Mouse (Mus musculus): ENCODE measurements around the gene Sco1. TPM values are rescaled to one million over a fixed set of nuclear protein-coding genes. Genes with fewer than 3 reads are reported as not detected.
A peak's percentile ranks its signal among the peaks of the same experiment; 100 is the strongest.

The Sco1 gene
- total and polyA plus RNA-seq, 3 experiments: 14.1 to 32.9 TPM; not detected in 1

DNA sequence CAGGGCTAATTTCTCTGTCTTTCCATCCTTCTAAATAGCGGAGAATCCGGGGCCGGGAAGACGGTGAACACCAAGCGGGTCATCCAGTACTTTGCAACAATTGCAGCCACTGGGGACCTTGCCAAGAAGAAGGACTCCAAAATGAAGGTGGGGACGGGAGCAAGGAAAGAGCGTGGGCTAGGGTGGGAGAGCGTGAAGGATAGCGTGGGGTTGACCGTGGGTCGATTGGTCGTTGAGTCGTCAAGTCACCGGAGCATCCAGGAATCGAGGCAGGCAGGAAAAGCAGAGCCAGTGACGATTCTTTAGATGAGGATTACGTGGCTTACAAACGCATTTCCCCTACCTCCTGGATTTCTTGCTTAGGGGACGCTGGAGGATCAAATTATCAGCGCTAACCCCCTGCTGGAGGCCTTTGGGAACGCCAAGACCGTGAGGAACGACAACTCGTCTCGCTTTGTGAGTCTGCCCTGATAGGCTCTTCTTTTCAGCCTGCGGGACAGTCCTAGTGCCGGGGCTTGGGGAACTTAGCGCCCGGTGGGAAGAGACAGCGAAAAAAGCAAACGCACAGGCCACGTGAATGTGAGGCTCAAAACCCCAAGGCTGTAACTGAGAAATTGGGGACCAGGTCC, 31.4 kb downstream of the Sco1 start:
- no peak overlapping the region for H3K4me3 ChIP-seq (ENCODE audit: control insufficient read depth in 1 of 2, insufficient read depth in 1 of 2, low read depth in 2 of 2, low read length in 2 of 2)
- TF ChIP-seq MYB (IDR thresholded peaks at IDR 0.05; ENCODE audit: low read depth, low read length) (no peak), NELFE (IDR thresholded peaks at IDR 0.05; ENCODE audit: low read depth, low read length) (no peak), SMC3 (IDR thresholded peaks at IDR 0.05; ENCODE audit: low read depth, low read length) (no peak), TBP (IDR thresholded peaks at IDR 0.05; ENCODE audit: low read depth, low read length) (no peak), POLR2AphosphoS2 (IDR thresholded peaks at IDR 0.05; ENCODE audit: low read length) (no peak), ZC3H11A (IDR thresholded peaks at IDR 0.05; ENCODE audit: low read depth, low read length) (no peak), CTCF (IDR thresholded peaks at IDR 0.05 in 2 of 3, conservative IDR thresholded peaks at IDR 0.05 in 1 of 3; ENCODE audit: control insufficient read depth in 1 of 3, insufficient read depth in 1 of 3, low read depth in 2 of 3, low read length in 3 of 3, poor library complexity in 1 of 3, severe bottlenecking in 1 of 3) (no peak; a peak in 1 of 6 replicates), EP300 (IDR thresholded peaks at IDR 0.05; ENCODE audit: low read depth in 1 of 2, low read length in 2 of 2) (no peak), ZNF384 (IDR thresholded peaks at IDR 0.05; ENCODE audit: low read depth, low read length) (no peak), MAFK (IDR thresholded peaks at IDR 0.05; ENCODE audit: borderline replicate concordance, low read depth, low read length) (no peak), MAZ (IDR thresholded peaks at IDR 0.05; ENCODE audit: low read depth, low read length) (no peak), TAL1 (IDR thresholded peaks at IDR 0.05; ENCODE audit: low read length) (no peak), ZKSCAN1 (IDR thresholded peaks at IDR 0.05; ENCODE audit: low read depth, low read length) (no peak), MYC (IDR thresholded peaks at IDR 0.05; ENCODE audit: low read depth, low read length) (no peak), USF1 (IDR thresholded peaks at IDR 0.05; ENCODE audit: low read depth, low read length) (no peak), SIN3A (IDR thresholded peaks at IDR 0.05; ENCODE audit: low read length) (no peak)
- H3K9ac ChIP-seq (ENCODE audit: control insufficient read depth, low read depth, low read length, poor library complexity, severe bottlenecking): no peak overlapping the region
- no peaks in the 10 kb centered on the region for H3K9me3 ChIP-seq (replicated peaks; ENCODE audit: insufficient read depth, low read length)
- DNase-seq (ENCODE audit: low read depth, low spot score): no peak
- H3K27me3 ChIP-seq (ENCODE audit: control insufficient read depth in 1 of 2, insufficient read depth in 2 of 2, low read length in 2 of 2): no peaks in the 10 kb centered on the region
- H3K27ac ChIP-seq (ENCODE audit: control insufficient read depth, low read depth, low read length): no peak overlapping the region
- H3K79me2 ChIP-seq (ENCODE audit: control insufficient read depth, insufficient read depth, low read length, poor library complexity): no peaks in the 10 kb centered on the region
- H3K36me3 ChIP-seq (ENCODE audit: control insufficient read depth in 1 of 2, insufficient read depth in 2 of 2, low read length in 2 of 2): peaks cover 0 to 2% of the 10 kb centered on the region in 2 experiments; a peak in 1 of 4 replicates
- peaks cover 6 to 10% of the 10 kb centered on the region in 2 experiments; a peak in 3 of 4 replicates for H3K4me1 ChIP-seq (ENCODE audit: control insufficient read depth in 1 of 2, insufficient read depth in 2 of 2, low read length in 2 of 2)

GRCm38 (mm10) chr11:67085489-67085888, 33.0 kb downstream of the Sco1 start:
- Histone ChIP-seq H3K36me3 (ENCODE audit: control insufficient read depth in 1 of 2, insufficient read depth in 2 of 2, low read length in 2 of 2) (peaks cover 0 to 2% of the 10 kb centered on the region in 2 experiments; a peak in 1 of 4 replicates), H3K4me3 (ENCODE audit: control insufficient read depth in 1 of 2, insufficient read depth in 1 of 2, low read depth in 2 of 2, low read length in 2 of 2) (no peak overlapping the region), H3K9ac (ENCODE audit: control insufficient read depth, low read depth, low read length, poor library complexity, severe bottlenecking) (peak overlapping the region; percentile 22; the same call in 1 of the 2 replicates), H3K4me1 (ENCODE audit: control insufficient read depth in 1 of 2, insufficient read depth in 2 of 2, low read length in 2 of 2) (peaks cover 6 to 10% of the 10 kb centered on the region in 2 experiments; a peak in 3 of 4 replicates), H3K27ac (ENCODE audit: control insufficient read depth, low read depth, low read length) (no peak overlapping the region), H3K79me2 (ENCODE audit: control insufficient read depth, insufficient read depth, low read length, poor library complexity) (no peaks in the 10 kb centered on the region), H3K9me3 (replicated peaks; ENCODE audit: insufficient read depth, low read length) (no peaks in the 10 kb centered on the region), H3K27me3 (ENCODE audit: control insufficient read depth in 1 of 2, insufficient read depth in 2 of 2, low read length in 2 of 2) (no peaks in the 10 kb centered on the region)
- TF ChIP-seq SMC3 (IDR thresholded peaks at IDR 0.05; ENCODE audit: low read depth, low read length) (peak; percentile 87), GATA1 (IDR thresholded peaks at IDR 0.05; ENCODE audit: low read depth, low read length) (0 out of 2 replicates have a peak, but pooled peaks have one; percentile 18), HCFC1 (IDR thresholded peaks at IDR 0.05; ENCODE audit: low read depth, low read length) (no peak), POLR2AphosphoS5 (IDR thresholded peaks at IDR 0.05; ENCODE audit: borderline replicate concordance, low read depth, low read length) (no peak), TBP (IDR thresholded peaks at IDR 0.05; ENCODE audit: low read depth, low read length) (peak; percentile 55; the same call in 1 of the 2 replicates), EP300 (IDR thresholded peaks at IDR 0.05; ENCODE audit: low read depth in 1 of 2, low read length in 2 of 2) (0 out of 4 replicates have a peak, but pooled peaks of 1 of the 2 experiments have one; percentile 7), SIN3A (IDR thresholded peaks at IDR 0.05; ENCODE audit: low read length) (peak; percentile 53; the same call in 1 of the 2 replicates), ETS1 (IDR thresholded peaks at IDR 0.05; ENCODE audit: low read depth, low read length) (peak; percentile 19; the same call in 1 of the 2 replicates), CTCF (IDR thresholded peaks at IDR 0.05 in 2 of 3, conservative IDR thresholded peaks at IDR 0.05 in 1 of 3; ENCODE audit: control insufficient read depth in 1 of 3, insufficient read depth in 1 of 3, low read depth in 2 of 3, low read length in 3 of 3, poor library complexity in 1 of 3, severe bottlenecking in 1 of 3) (peak; percentile 74 to 96 (median 81)), TCF12 (IDR thresholded peaks at IDR 0.05; ENCODE audit: low read depth, low read length) (0 out of 2 replicates have a peak, but pooled peaks have one; percentile 18), RAD21 (IDR thresholded peaks at IDR 0.05; ENCODE audit: low read depth, low read length) (peak; percentile 94), ZNF384 (IDR thresholded peaks at IDR 0.05; ENCODE audit: low read depth, low read length) (no peak), MAZ (IDR thresholded peaks at IDR 0.05; ENCODE audit: low read depth, low read length) (no peak), ZC3H11A (IDR thresholded peaks at IDR 0.05; ENCODE audit: low read depth, low read length) (peak; percentile 74), MYC (IDR thresholded peaks at IDR 0.05; ENCODE audit: low read depth, low read length) (peak; percentile 25; the same call in 1 of the 2 replicates)
- DNase-seq (ENCODE audit: low read depth, low spot score): peak; percentile 94

Measured in MEL (cell line).